Mouse (Mus musculus) embryo, embryonic 9.5 days (tissue): Measurements from ENCODE around the gene Sept10.

ENCODE experiments used
- DNase-seq: peaks from one replicate; pipeline ENCODE4 v3.0.0-alpha.2; 2017; ENCODE audit errors: extremely low spot score

Sept10 gene

GRCm38 (mm10) chr10:59221473-59222270, at the start of gene Sept10, which contains the start of gene Sowahc:
TSS of gene Sept10 (minus strand) at chr10:59221847.
TSS of gene Sowahc (plus strand) at chr10:59221953.
- peak; percentile 98 for DNase-seq

GRCm38 (mm10) chr10:59268754-59269153, 47.1 kb upstream of the Sept10 start:
- DNase-seq, result no peak

GRCm38 (mm10) chr10:59268109-59268508, 46.5 kb upstream of the Sept10 start:
- DNase-seq, result no peak

- DNase-seq, result no peak
Measured at GRCm38 (mm10) chr10:59267275-59267674, 45.6 kb upstream of the Sept10 start.

- no peak for DNase-seq
Measured at GRCm38 (mm10) chr10:59266097-59266496, 44.5 kb upstream of the Sept10 start.

GRCm38 (mm10) chr10:59265674-59266073, 44.0 kb upstream of the Sept10 start:
- DNase-seq, result no peak

- no peak for DNase-seq
Measured at GRCm38 (mm10) chr10:59265067-59265466, 43.4 kb upstream of the Sept10 start.

- no peak for DNase-seq
Measured at GRCm38 (mm10) chr10:59262979-59263378, 41.3 kb upstream of the Sept10 start.

- DNase-seq, result no peak
Measured at GRCm38 (mm10) chr10:59262021-59262420, 40.4 kb upstream of the Sept10 start.

GRCm38 (mm10) chr10:59261603-59262002, 40.0 kb upstream of the Sept10 start:
- DNase-seq, result no peak

GRCm38 (mm10) chr10:59259572-59259971, 37.9 kb upstream of the Sept10 start:
- no peak for DNase-seq

GRCm38 (mm10) chr10:59256533-59256932, 34.9 kb upstream of the Sept10 start:
- no peak for DNase-seq

- DNase-seq, result no peak
Measured at GRCm38 (mm10) chr10:59253541-59254079, 32.0 kb upstream of the Sept10 start.

GRCm38 (mm10) chr10:59252396-59252795, 30.7 kb upstream of the Sept10 start:
- no peak for DNase-seq

- no peak for DNase-seq
Measured at GRCm38 (mm10) chr10:59251980-59252379, 30.3 kb upstream of the Sept10 start.

GRCm38 (mm10) chr10:59250679-59251078, 29.0 kb upstream of the Sept10 start:
- no peak for DNase-seq

- no peak for DNase-seq
Measured at GRCm38 (mm10) chr10:59249531-59249930, 27.9 kb upstream of the Sept10 start.

- DNase-seq, result no peak
Measured at GRCm38 (mm10) chr10:59241141-59241541, 19.5 kb upstream of the Sept10 start.

GRCm38 (mm10) chr10:59237757-59238156, 16.1 kb upstream of the Sept10 start:
- no peak for DNase-seq

- no peak for DNase-seq
Measured at GRCm38 (mm10) chr10:59236486-59236885, 14.8 kb upstream of the Sept10 start.

GRCm38 (mm10) chr10:59235847-59236246, 14.2 kb upstream of the Sept10 start:
- DNase-seq, result no peak

GRCm38 (mm10) chr10:59235227-59235626, 13.6 kb upstream of the Sept10 start:
- no peak for DNase-seq

- DNase-seq, result no peak
Measured at GRCm38 (mm10) chr10:59229205-59229820, 7.7 kb upstream of the Sept10 start.
